Mouse (Mus musculus) brain, embryonic 14.5 days (tissue): ENCODE measurements at regions not wholly inside any gene's neighbourhood (a gene's known extent, or its start where the extent isn't known, plus 50 kb on each side); places are given as distances from the start of the nearest gene placed in this dataset.

Source experiments
- CTCF ChIP-seq: fragments of 200-500 bp; IDR thresholded peaks from 2 replicates; pipeline ENCODE4 v1.5.1; 2012; ENCODE audit warnings: inconsistent platforms, mild to moderate bottlenecking, moderate library complexity, borderline replicate concordance; ENCODE audit not compliant: insufficient read depth, insufficient read length; ENCODE audit errors: extremely low read depth
- POLR2A ChIP-seq: fragments of 200-500 bp; IDR thresholded peaks from 2 replicates; pipeline ENCODE4 v1.6.1; 2012; ENCODE audit warnings: mild to moderate bottlenecking, inconsistent platforms, borderline replicate concordance; ENCODE audit not compliant: poor library complexity, insufficient read depth, insufficient read length, severe bottlenecking; ENCODE audit errors: extremely low read depth

- TF ChIP-seq CTCF (no peak), POLR2A (no peak)
These were observed 146.0 kb downstream of the Gm45692 start for GRCm38 (mm10) chr8:26265366-26265765.
